23 mouse cellular contexts compared by ENCODE assay signal in genomic region chr9:102629052-102629451, GRCm38 (mm10). TPM values are rescaled to one million over a fixed set of nuclear protein-coding genes. Genes with fewer than 3 reads are reported as not detected.
DNase-seq lines count a peak whose midpoint lies in the region; ATAC-seq lines count a peak whose summit lies in the region.
"Had no signal": no experiment of that assay in that cellular context is flagged by ENCODE, and none has a peak within 500 bp of the region (broad histone marks: within the 10 kb centered on the region; RNA-seq: fewer than 3 reads in every experiment).

No protein-coding gene starts in this region.

- H3K4me2 ChIP-seq in embryonic facial prominence, embryonic 13.5 days, result no peak overlapping the region
- no peak overlapping the region for H3K4me2 ChIP-seq in heart, embryonic 13.5 days
- H3K4me2 ChIP-seq: forebrain, embryonic 13.5 days; forebrain, embryonic 15.5 days had no signal

- no peak for DNase-seq in embryonic facial prominence, embryonic 10.5 days (ENCODE audit: low spot score)
- no peak for DNase-seq in heart, postnatal 4 days
- DNase-seq: adrenal gland, adult 8-10 months; adrenal gland, postnatal 14 days; adrenal gland, postnatal 36 days; B cell, adult 2 months; cerebellum, adult 11-12 months; cerebellum, adult 2 months; cerebellum, adult 9-10 months; cerebellum, postnatal 10 days; cerebellum, postnatal 25 days; forebrain, postnatal 0 days had no signal

- peaks cover 22% of the 10 kb centered on the region for H3K36me3 ChIP-seq in embryonic facial prominence, embryonic 13.5 days
- H3K36me3 ChIP-seq in embryonic facial prominence, embryonic 10.5 days (replicated peaks), result peaks cover 28% of the 10 kb centered on the region
- H3K36me3 ChIP-seq in heart, embryonic 13.5 days, result peaks cover 28% of the 10 kb centered on the region
- peaks cover 16% of the 10 kb centered on the region for H3K36me3 ChIP-seq in megakaryocyte, embryonic 14.5 days (replicated peaks; ENCODE audit: low read length)

- no peaks in the 10 kb centered on the region for H3K9me3 ChIP-seq in embryonic facial prominence, embryonic 13.5 days
- H3K9me3 ChIP-seq in embryonic facial prominence, embryonic 10.5 days, result no peaks in the 10 kb centered on the region
- H3K9me3 ChIP-seq in heart, embryonic 13.5 days, result no peaks in the 10 kb centered on the region
- H3K9me3 ChIP-seq in megakaryocyte, embryonic 14.5 days, result no peaks in the 10 kb centered on the region
- H3K9me3 ChIP-seq: forebrain, embryonic 13.5 days; forebrain, embryonic 15.5 days; G1E had no signal

- H3K27ac ChIP-seq in embryonic facial prominence, embryonic 13.5 days, result no peak overlapping the region; the same call in 1 of the 2 replicates
- no peak overlapping the region for H3K27ac ChIP-seq in embryonic facial prominence, embryonic 10.5 days (replicated peaks)
- no peak overlapping the region for H3K27ac ChIP-seq in heart, embryonic 13.5 days (replicated peaks)
- H3K27ac ChIP-seq: forebrain, embryonic 13.5 days; forebrain, embryonic 15.5 days had no signal

- H3K4me3 ChIP-seq in embryonic facial prominence, embryonic 13.5 days, result no peak overlapping the region
- H3K4me3 ChIP-seq in embryonic facial prominence, embryonic 10.5 days, result no peak overlapping the region
- H3K4me3 ChIP-seq in heart, embryonic 13.5 days, result no peak overlapping the region
- peak overlapping the region; percentile 73 for H3K4me3 ChIP-seq in megakaryocyte, embryonic 14.5 days (replicated peaks)
- H3K4me3 ChIP-seq: forebrain, embryonic 13.5 days; forebrain, embryonic 15.5 days had no signal

- 55% methylated on average over 7 of the region's 7 CpGs for WGBS in embryonic facial prominence, embryonic 13.5 days
- WGBS in embryonic facial prominence, embryonic 10.5 days, result 65% methylated on average over 7 of the region's 7 CpGs
- 45% methylated on average over 7 of the region's 7 CpGs for WGBS in heart, embryonic 13.5 days

- peak overlapping the region; percentile 55; the same call in 1 of the 2 replicates for H3K9ac ChIP-seq in embryonic facial prominence, embryonic 13.5 days
- H3K9ac ChIP-seq in heart, embryonic 13.5 days, result peak overlapping the region; percentile 21; the same call in 1 of the 2 replicates
- H3K9ac ChIP-seq: forebrain, embryonic 15.5 days; forebrain, postnatal 0 days had no signal

- peaks cover 32% of the 10 kb centered on the region for H3K4me1 ChIP-seq in embryonic facial prominence, embryonic 13.5 days
- peaks cover 42% of the 10 kb centered on the region for H3K4me1 ChIP-seq in embryonic facial prominence, embryonic 10.5 days
- H3K4me1 ChIP-seq in heart, embryonic 13.5 days, result peaks cover 41% of the 10 kb centered on the region
- peaks cover 62% of the 10 kb centered on the region for H3K4me1 ChIP-seq in megakaryocyte, embryonic 14.5 days

- ATAC-seq in embryonic facial prominence, embryonic 13.5 days (ENCODE audit: insufficient number of reproducible peaks, insufficient read depth, low FRiP score, low TSS enrichment, low read depth), result no peak
- no peak for ATAC-seq in heart, embryonic 13.5 days (ENCODE audit: extremely low read depth, insufficient number of reproducible peaks, low FRiP score, low TSS enrichment)
- no peak for ATAC-seq in megakaryocyte, adult 5-6 weeks (ENCODE audit: poor library complexity, severe bottlenecking)
- ATAC-seq: activated CD4-positive, CD25-positive, alpha-beta regulatory T cell, adult 4 months; CD4-positive, CD25-positive, alpha-beta regulatory T cell, adult 4 months; forebrain, embryonic 13.5 days; forebrain, embryonic 15.5 days; forebrain, postnatal 0 days; Patski had no signal

- no peaks in the 10 kb centered on the region for H3K27me3 ChIP-seq in embryonic facial prominence, embryonic 13.5 days
- no peaks in the 10 kb centered on the region for H3K27me3 ChIP-seq in embryonic facial prominence, embryonic 10.5 days (replicated peaks; ENCODE audit: low read depth, poor library complexity, severe bottlenecking)
- H3K27me3 ChIP-seq in heart, embryonic 13.5 days (replicated peaks), result no peaks in the 10 kb centered on the region
- H3K27me3 ChIP-seq in megakaryocyte, embryonic 14.5 days (replicated peaks), result no peaks in the 10 kb centered on the region
- H3K27me3 ChIP-seq: CH12.LX; forebrain, embryonic 13.5 days; forebrain, embryonic 15.5 days; Patski had no signal

RNA-seq across cellular contexts. Expression of gene Cep63, which starts 2.7 kb away (rescaled TPM):
- 50.9 and 57.8 TPM in 2 replicates for polyA plus RNA-seq in embryonic facial prominence, embryonic 13.5 days (2015; fragmentation: Nextera tagmentation; extraction: Ambion mirVana)
- polyA plus RNA-seq in embryonic facial prominence, embryonic 10.5 days (2016; fragmentation: Nextera tagmentation; extraction: Ambion mirVana), result 53.4 and 56.2 TPM in 2 replicates
- 43.6 and 50.1 TPM in 2 replicates for polyA plus RNA-seq in heart, embryonic 13.5 days (2015; fragmentation: Nextera tagmentation; extraction: Ambion mirVana)
- 10 to 100 TPM; 42.4 to 47.6 TPM for total RNA-seq in heart, postnatal 4 days (2021)
- 16.3 and 47.6 TPM in 2 replicates for polyA plus RNA-seq in megakaryocyte, embryonic 14.5 days (2012; ENCODE audit: insufficient read depth, low replicate concordance)
- total RNA-seq in megakaryocyte, adult 5-6 weeks (2015), result 26.7 and 30.0 TPM in 2 replicates
- total RNA-seq in megakaryocyte, adult 5-6 weeks (2017), result 28.0 and 39.0 TPM in 2 replicates

RNA-seq across cellular contexts. Expression of gene Anapc13, which starts 3.0 kb away (rescaled TPM):
- polyA plus RNA-seq in embryonic facial prominence, embryonic 13.5 days (2015; fragmentation: Nextera tagmentation; extraction: Ambion mirVana), result 195 and 200 TPM in 2 replicates
- polyA plus RNA-seq in embryonic facial prominence, embryonic 10.5 days (2016; fragmentation: Nextera tagmentation; extraction: Ambion mirVana), result 146 and 164 TPM in 2 replicates
- polyA plus RNA-seq in heart, embryonic 13.5 days (2015; fragmentation: Nextera tagmentation; extraction: Ambion mirVana), result 224 and 259 TPM in 2 replicates
- 100 to 1,000 TPM; 280 to 292 TPM for total RNA-seq in heart, postnatal 4 days (2021)
- 17.1 and 27.3 TPM in 2 replicates for polyA plus RNA-seq in megakaryocyte, embryonic 14.5 days (2012; ENCODE audit: insufficient read depth, low replicate concordance)
- total RNA-seq in megakaryocyte, adult 5-6 weeks (2015), result 115 and 117 TPM in 2 replicates
- 106 and 119 TPM in 2 replicates for total RNA-seq in megakaryocyte, adult 5-6 weeks (2017)
